Mouse (Mus musculus) hindbrain, embryonic 14.5 days (tissue): ENCODE results near the gene Nfix. TPM values are rescaled to one million over a fixed set of nuclear protein-coding genes. Genes with fewer than 3 reads are reported as not detected.

Source experiments
- ATAC-seq: fragments of 200-750 bp; cut with Nextera tagmentation; 2 replicates; pipeline ENCODE4 v1.8.0; 2017; ENCODE audit warnings: moderate number of reproducible peaks, mild to moderate bottlenecking, moderate TSS enrichment, moderate library complexity; ENCODE audit not compliant: low FRiP score
- DNase-seq: peaks from one replicate; pipeline ENCODE4 v3.0.0-alpha.2; 2015; ENCODE audit warnings: low spot score
- H3K27ac ChIP-seq: fragments of 300-500 bp; sonication (generic); 2 replicates; pipeline ENCODE4 v1.5.1; 2014; ENCODE audit warnings: mild to moderate bottlenecking, moderate library complexity
- H3K27me3 ChIP-seq: fragments of 300-500 bp; sonication (generic); 2 replicates; pipeline ENCODE4 v1.6.1; 2014; ENCODE audit warnings: mild to moderate bottlenecking, low read length, mixed read lengths; ENCODE audit not compliant: control insufficient read depth, insufficient read depth
- H3K36me3 ChIP-seq: fragments of 300-500 bp; sonication (generic); replicated peaks from 2 replicates; pipeline ENCODE4 v1.6.1; 2014; ENCODE audit not compliant: control insufficient read depth, insufficient read depth
- H3K4me1 ChIP-seq: fragments of 300-500 bp; sonication (generic); replicated peaks from 2 replicates; pipeline ENCODE4 v1.6.1; 2014; ENCODE audit warnings: antibody characterized with exemption, low read length, mixed read lengths; ENCODE audit not compliant: control insufficient read depth, insufficient read depth
- H3K4me2 ChIP-seq: fragments of 300-500 bp; sonication (generic); replicated peaks from 2 replicates; pipeline ENCODE4 v1.6.1; 2014; ENCODE audit warnings: mild to moderate bottlenecking, moderate library complexity
- H3K4me3 ChIP-seq: fragments of 300-500 bp; sonication (generic); replicated peaks from 2 replicates; pipeline ENCODE4 v1.5.1; 2014; ENCODE audit warnings: mild to moderate bottlenecking, low read length
- H3K9ac ChIP-seq: fragments of 300-500 bp; sonication (generic); 2 replicates; pipeline ENCODE4 v1.6.1; 2014
- H3K9me3 ChIP-seq: fragments of 300-500 bp; sonication (generic); 2 replicates; pipeline ENCODE4 v1.6.1; 2016; ENCODE audit warnings: low read length; ENCODE audit not compliant: control insufficient read depth
- WGBS: fragments of 180-500 bp; shearing (Covaris S2); extraction: QIAGEN DNeasy Blood & Tissue Kit; methylation state at CpG from one replicate; pipeline ENCODE4 v1.1.7; 2014; 5-methylcytosine and 5-hydroxymethylcytosine counted together
- polyA plus RNA-seq: library from polyadenylated mRNA; unstranded; fragments of >200 nt; fragmentation: Nextera tagmentation; extraction: Ambion mirVana; gene quantifications from 2 replicates; pipeline ENCODE4 v1.2.1, GENCODE M21; 2014

The Nfix gene
- polyA plus RNA-seq, 1 experiment from 2014 or later = 82.4 TPM

- Histone ChIP-seq H3K9me3 (no peaks in the 10 kb centered on the region), H3K4me3 (no peak within 1 kb of the TSS), H3K9ac (peak within 1 kb of the TSS; percentile 26; the same call in 1 of the 2 replicates), H3K4me2 (peak within 1 kb of the TSS; percentile 18; the same call in 1 of the 2 replicates), H3K4me1 (peaks cover 39% of the 10 kb centered on the region), H3K27me3 (peaks cover 6% of the 10 kb centered on the region), H3K27ac (peak within 1 kb of the TSS; percentile 81), H3K36me3 (peaks cover 13% of the 10 kb centered on the region)
- ATAC-seq = peak; percentile 70; the same call in 1 of the 2 replicates
- no peak for DNase-seq
- WGBS = 14% methylated on average over 10 of the region's 10 CpGs
Measured at GRCm38 (mm10) chr8:84722850-84723570, 77.1 kb downstream of the Nfix start, which contains the start of gene G430095P16Rik. Gene G430095P16Rik, plus strand, starts transcription at chr8:84723007.

DNA sequence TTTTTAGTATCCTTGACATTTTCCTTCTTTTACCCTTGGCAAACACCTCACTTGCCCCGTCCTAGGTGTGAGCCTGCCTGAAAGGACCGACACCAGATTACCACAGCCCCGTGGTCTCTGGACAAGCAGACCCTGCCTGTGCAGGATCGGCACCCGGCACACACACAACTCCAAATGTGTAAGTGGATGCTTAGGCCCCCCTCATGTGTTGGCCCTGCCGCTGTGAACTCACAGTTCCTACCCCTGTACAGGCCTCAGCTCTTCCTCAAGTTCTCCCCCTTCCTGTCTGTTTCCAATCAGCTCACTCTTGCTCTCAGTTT is 77.7 kb downstream of the Nfix start:
- Histone ChIP-seq H3K4me2 (no peak overlapping the region), H3K27ac (peak overlapping the region; percentile 81), H3K36me3 (peaks cover 9% of the 10 kb centered on the region), H3K4me1 (peaks cover 39% of the 10 kb centered on the region), H3K27me3 (peaks cover 11% of the 10 kb centered on the region), H3K9me3 (no peaks in the 10 kb centered on the region), H3K9ac (no peak overlapping the region), H3K4me3 (no peak overlapping the region)
- WGBS = 72% methylated on average over 6 of the region's 6 CpGs
- DNase-seq = no peak
- ATAC-seq = no peak; the same call in 1 of the 2 replicates

- 83% methylated on average over 5 of the region's 5 CpGs for WGBS
- H3K4me1 ChIP-seq = peaks cover 36% of the 10 kb centered on the region
Measured at GRCm38 (mm10) chr8:84718959-84719690, 81.0 kb downstream of the Nfix start.

DNA sequence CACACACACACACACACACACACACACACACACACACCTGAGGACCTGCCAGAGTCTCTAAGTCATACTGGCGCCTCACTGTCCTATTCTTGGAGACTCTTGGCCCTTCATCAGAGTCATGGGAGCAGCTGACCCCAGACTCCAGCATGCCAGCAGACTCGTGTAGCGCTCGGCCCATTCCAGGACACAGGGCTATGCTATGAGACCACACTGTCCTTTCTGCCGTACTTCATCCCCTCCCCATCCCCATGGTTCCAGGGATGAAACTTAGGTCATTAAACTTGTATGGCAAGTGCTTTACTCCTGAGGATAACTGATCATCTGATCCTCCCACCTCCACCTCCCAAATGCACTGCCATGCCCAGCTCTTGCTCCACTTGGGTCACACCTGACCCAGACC is 81.7 kb downstream of the Nfix start:
- ATAC-seq (no peak), DNase-seq (no peak)
- no peak overlapping the region for H3K27ac ChIP-seq
- H3K4me1 ChIP-seq = peaks cover 35% of the 10 kb centered on the region
- H3K4me2 ChIP-seq = no peak overlapping the region
- peaks cover 9% of the 10 kb centered on the region for H3K36me3 ChIP-seq
- no peak overlapping the region for H3K9ac ChIP-seq
- no peak overlapping the region for H3K4me3 ChIP-seq
- 88% methylated on average over 5 of the region's 5 CpGs for WGBS
- H3K27me3 ChIP-seq = peaks cover 39% of the 10 kb centered on the region
- H3K9me3 ChIP-seq = no peaks in the 10 kb centered on the region

More at GRCm38 (mm10) chr8:84718959-84719690, 81.0 kb downstream of the Nfix start:
- H3K27ac ChIP-seq = no peak overlapping the region
- peaks cover 9% of the 10 kb centered on the region for H3K36me3 ChIP-seq
- no peak overlapping the region for H3K4me3 ChIP-seq
- no peak overlapping the region for H3K9ac ChIP-seq
- DNase-seq = no peak
- no peak overlapping the region for H3K4me2 ChIP-seq
- peaks cover 38% of the 10 kb centered on the region for H3K27me3 ChIP-seq
- no peak for ATAC-seq
- no peaks in the 10 kb centered on the region for H3K9me3 ChIP-seq

GRCm38 (mm10) chr8:84716790-84717189 is 83.4 kb downstream of the Nfix start:
- DNase-seq = no peak
- WGBS = 83% methylated on average over 11 of the region's 11 CpGs
- Histone ChIP-seq H3K9ac (no peak overlapping the region), H3K36me3 (peaks cover 9% of the 10 kb centered on the region), H3K4me1 (peaks cover 29% of the 10 kb centered on the region), H3K27ac (no peak overlapping the region), H3K4me2 (no peak overlapping the region), H3K9me3 (no peaks in the 10 kb centered on the region), H3K4me3 (no peak overlapping the region), H3K27me3 (peaks cover 42% of the 10 kb centered on the region)
- no peak for ATAC-seq

DNA sequence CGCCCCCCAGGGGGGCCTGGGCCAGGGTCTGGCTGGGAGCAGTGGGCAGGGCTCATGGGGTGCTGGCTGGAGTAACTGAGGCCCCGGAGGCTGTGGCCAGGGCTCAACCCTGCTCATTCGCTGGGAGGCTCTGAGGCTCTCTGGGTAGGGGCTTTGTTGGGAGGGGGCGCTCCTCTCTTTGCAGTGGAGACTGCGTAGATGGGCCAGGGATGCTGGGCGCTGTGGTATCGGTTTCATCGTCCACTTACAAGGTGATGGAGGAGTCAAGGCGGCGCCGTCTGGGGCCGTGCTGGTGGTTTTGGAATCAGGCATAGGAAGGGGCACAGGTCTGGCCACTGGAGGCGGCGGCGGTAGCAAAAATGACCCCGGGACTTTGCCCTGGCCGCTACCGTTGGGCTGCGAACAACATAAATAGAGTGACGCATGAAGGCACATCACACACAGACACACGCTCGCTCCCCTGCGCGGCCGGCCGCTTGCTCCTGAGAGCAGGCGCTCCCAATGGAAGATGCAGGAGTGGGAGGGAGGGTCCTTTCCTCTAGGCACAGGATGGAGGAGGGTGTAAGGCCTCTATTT is 84.2 kb downstream of the Nfix start:
- Histone ChIP-seq H3K9me3 (no peaks in the 10 kb centered on the region), H3K4me2 (peak overlapping the region; percentile 28), H3K4me3 (peak overlapping the region; percentile 10; the same call in 1 of the 2 replicates), H3K27ac (peak overlapping the region; percentile 62; the same call in 1 of the 2 replicates), H3K36me3 (peaks cover 5% of the 10 kb centered on the region), H3K27me3 (peaks cover 42% of the 10 kb centered on the region), H3K4me1 (peaks cover 29% of the 10 kb centered on the region), H3K9ac (peak overlapping the region; percentile 34)
- 5% methylated on average over 27 of the region's 27 CpGs for WGBS
- no peak for ATAC-seq
- no peak for DNase-seq

DNA sequence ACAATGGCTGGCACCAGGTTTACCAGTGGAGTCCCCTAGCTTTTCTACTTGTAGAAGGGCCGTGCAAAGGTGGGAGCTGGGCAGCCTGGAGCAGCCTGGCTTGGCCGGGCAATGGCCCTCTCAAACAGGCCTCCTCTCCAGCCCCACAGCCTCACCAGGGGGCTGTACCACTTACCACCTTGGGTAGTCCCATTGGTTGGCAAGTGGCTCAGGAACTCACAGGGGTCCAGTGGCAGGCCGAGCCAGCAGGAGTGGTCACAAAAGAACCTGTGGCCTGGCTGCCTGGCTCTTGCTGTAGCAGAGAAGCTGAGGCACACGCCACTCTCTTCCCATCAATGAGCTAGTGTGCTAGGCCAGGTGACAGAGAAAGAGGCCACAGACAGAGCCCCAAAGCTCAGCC is 86.0 kb downstream of the Nfix start:
- Histone ChIP-seq H3K9ac (0 out of 2 replicates have a peak overlapping the region, but pooled peaks have one; percentile 29), H3K4me3 (no peak overlapping the region), H3K4me1 (peaks cover 39% of the 10 kb centered on the region), H3K9me3 (no peaks in the 10 kb centered on the region), H3K36me3 (no peaks in the 10 kb centered on the region; the same call in 1 of the 2 replicates), H3K27me3 (peaks cover 42% of the 10 kb centered on the region), H3K27ac (peak overlapping the region; percentile 90), H3K4me2 (no peak overlapping the region)
- ATAC-seq (no peak), DNase-seq (no peak)
- WGBS = 53% methylated on average over 4 of the region's 4 CpGs

DNA sequence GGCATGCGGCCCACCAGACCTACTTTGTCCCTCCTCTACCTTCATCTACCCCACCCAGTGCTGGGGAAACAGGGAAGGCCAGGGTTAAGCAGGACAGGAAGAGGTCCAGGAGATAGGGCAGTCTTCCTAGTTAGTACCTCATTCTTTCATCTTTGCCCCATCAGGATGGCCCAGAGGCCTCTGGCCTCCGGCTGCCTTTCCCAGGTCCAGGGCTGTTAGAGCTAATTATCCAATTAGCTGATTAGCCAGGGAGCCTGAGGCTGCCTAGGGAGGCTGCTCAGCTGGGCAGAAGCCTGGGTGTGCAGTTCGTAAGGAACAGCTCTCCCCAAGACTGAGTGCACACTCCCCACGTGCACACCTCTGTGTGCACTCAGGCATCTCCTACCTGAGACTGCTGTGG is 86.8 kb downstream of the Nfix start:
- no peak for DNase-seq
- Histone ChIP-seq H3K9me3 (no peaks in the 10 kb centered on the region), H3K36me3 (no peaks in the 10 kb centered on the region), H3K9ac (no peak overlapping the region), H3K27ac (peak overlapping the region; percentile 90), H3K27me3 (peaks cover 48% of the 10 kb centered on the region), H3K4me1 (peaks cover 45% of the 10 kb centered on the region), H3K4me3 (no peak overlapping the region), H3K4me2 (no peak overlapping the region)
- whole genome bisulfite sequencing = 45% methylated on average over 4 of the region's 4 CpGs
- ATAC-seq = no peak

DNA sequence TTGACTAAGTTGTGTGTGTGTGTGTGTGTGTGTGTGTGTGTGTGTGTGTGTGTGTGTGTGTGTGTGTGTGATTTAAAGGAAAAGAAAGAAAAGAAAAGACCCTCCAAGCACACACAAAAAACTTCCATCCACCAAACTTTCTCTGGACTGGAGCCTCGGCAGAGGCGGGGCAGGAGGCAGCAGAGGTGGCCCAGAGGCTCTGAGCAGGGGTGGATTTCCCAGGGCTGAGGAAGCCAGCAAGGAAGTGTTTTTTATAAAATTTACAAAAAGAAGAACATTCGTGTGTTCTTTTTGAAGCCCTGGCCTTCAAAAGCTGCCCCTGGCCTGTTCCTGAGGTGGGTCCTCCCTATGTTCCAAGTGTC is 87.4 kb downstream of the Nfix start:
- H3K9me3 ChIP-seq = no peaks in the 10 kb centered on the region
- no peak overlapping the region for H3K4me2 ChIP-seq
- H3K27me3 ChIP-seq = peaks cover 50% of the 10 kb centered on the region
- DNase-seq (no peak), ATAC-seq (peak; percentile 14; the same call in 1 of the 2 replicates)
- WGBS = 9% methylated on average over 3 of the region's 3 CpGs
- no peak overlapping the region for H3K9ac ChIP-seq
- no peak overlapping the region for H3K4me3 ChIP-seq
- H3K27ac ChIP-seq = peak overlapping the region; percentile 90
- H3K36me3 ChIP-seq = no peaks in the 10 kb centered on the region
- H3K4me1 ChIP-seq = peaks cover 51% of the 10 kb centered on the region
